Mouse (Mus musculus) hindbrain, embryonic 14.5 days (tissue): ENCODE measurements around the gene Sim2. TPM values are rescaled to one million over a fixed set of nuclear protein-coding genes. Genes with fewer than 3 reads are reported as not detected.
A peak's percentile ranks its signal among the peaks of the same experiment; 100 is the strongest.

Experiments used
- ATAC-seq: fragments of 200-750 bp; cut with Nextera tagmentation; 2 replicates; pipeline ENCODE4 v1.8.0; 2017; ENCODE audit warnings: moderate number of reproducible peaks, mild to moderate bottlenecking, moderate TSS enrichment, moderate library complexity; ENCODE audit not compliant: low FRiP score
- DNase-seq: peaks from one replicate; pipeline ENCODE4 v3.0.0-alpha.2; 2015; ENCODE audit warnings: low spot score
- H3K27ac ChIP-seq: fragments of 300-500 bp; sonication (generic); 2 replicates; pipeline ENCODE4 v1.5.1; 2014; ENCODE audit warnings: mild to moderate bottlenecking, moderate library complexity
- H3K27me3 ChIP-seq: fragments of 300-500 bp; sonication (generic); 2 replicates; pipeline ENCODE4 v1.6.1; 2014; ENCODE audit warnings: mild to moderate bottlenecking, low read length, mixed read lengths; ENCODE audit not compliant: control insufficient read depth, insufficient read depth
- H3K36me3 ChIP-seq: fragments of 300-500 bp; sonication (generic); replicated peaks from 2 replicates; pipeline ENCODE4 v1.6.1; 2014; ENCODE audit not compliant: control insufficient read depth, insufficient read depth
- H3K4me1 ChIP-seq: fragments of 300-500 bp; sonication (generic); replicated peaks from 2 replicates; pipeline ENCODE4 v1.6.1; 2014; ENCODE audit warnings: antibody characterized with exemption, low read length, mixed read lengths; ENCODE audit not compliant: control insufficient read depth, insufficient read depth
- H3K4me2 ChIP-seq: fragments of 300-500 bp; sonication (generic); replicated peaks from 2 replicates; pipeline ENCODE4 v1.6.1; 2014; ENCODE audit warnings: mild to moderate bottlenecking, moderate library complexity
- H3K4me3 ChIP-seq: fragments of 300-500 bp; sonication (generic); replicated peaks from 2 replicates; pipeline ENCODE4 v1.5.1; 2014; ENCODE audit warnings: mild to moderate bottlenecking, low read length
- H3K9ac ChIP-seq: fragments of 300-500 bp; sonication (generic); 2 replicates; pipeline ENCODE4 v1.6.1; 2014
- H3K9me3 ChIP-seq: fragments of 300-500 bp; sonication (generic); 2 replicates; pipeline ENCODE4 v1.6.1; 2016; ENCODE audit warnings: low read length; ENCODE audit not compliant: control insufficient read depth
- WGBS: fragments of 180-500 bp; shearing (Covaris S2); extraction: QIAGEN DNeasy Blood & Tissue Kit; methylation state at CpG from one replicate; pipeline ENCODE4 v1.1.7; 2014; 5-methylcytosine and 5-hydroxymethylcytosine counted together
- polyA plus RNA-seq: library from polyadenylated mRNA; unstranded; fragments of >200 nt; fragmentation: Nextera tagmentation; extraction: Ambion mirVana; gene quantifications from 2 replicates; pipeline ENCODE4 v1.2.1, GENCODE M21; 2014

Sim2 gene
- polyA plus RNA-seq, 1 experiment from 2014 or later = 0.04 TPM

DNA sequence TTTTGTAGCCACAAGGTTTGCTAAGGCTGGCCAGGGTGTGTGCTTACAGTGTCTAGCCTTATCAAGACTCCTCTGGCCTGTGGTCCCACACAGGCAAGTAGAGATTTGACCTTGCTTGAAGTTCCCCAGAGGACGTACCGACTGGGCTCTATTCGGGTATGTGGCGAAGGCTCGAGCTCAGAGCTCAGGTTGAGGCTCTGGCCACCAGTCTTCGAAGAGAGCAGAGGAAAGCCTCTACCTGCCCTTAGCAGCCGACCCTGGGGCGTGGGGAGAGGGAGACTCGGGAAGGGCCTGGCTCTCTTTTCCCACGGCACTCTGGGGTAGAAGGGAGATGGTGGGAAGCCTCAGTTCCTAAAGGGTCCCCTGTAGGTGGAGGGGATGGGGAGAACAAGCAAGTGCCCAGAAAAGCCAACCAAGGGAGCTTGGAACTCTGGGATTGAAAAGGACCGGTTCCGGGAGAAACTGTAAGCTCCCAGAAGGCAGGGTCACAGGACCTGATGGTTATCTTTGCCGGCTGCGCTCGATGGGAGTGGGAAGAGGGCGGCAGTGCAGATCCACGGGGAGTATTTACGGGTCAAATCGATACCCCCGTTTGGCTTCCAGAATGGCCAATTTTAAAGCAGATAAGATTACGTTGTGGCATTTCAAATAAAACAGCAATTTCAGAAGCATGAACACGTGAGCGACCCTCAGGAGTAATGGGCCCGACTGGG is 8.6 kb downstream of the Sim2 start:
- ATAC-seq = no peak
- no peak for DNase-seq
- H3K27me3 ChIP-seq = peaks cover 100% of the 10 kb centered on the region
- no peaks in the 10 kb centered on the region for H3K4me1 ChIP-seq
- no peak overlapping the region for H3K4me3 ChIP-seq
- no peak overlapping the region for H3K27ac ChIP-seq
- no peaks in the 10 kb centered on the region for H3K9me3 ChIP-seq
- H3K36me3 ChIP-seq = no peaks in the 10 kb centered on the region
- 1% methylated on average over 24 of the region's 24 CpGs for WGBS
- H3K9ac ChIP-seq = no peak overlapping the region
- H3K4me2 ChIP-seq = no peak overlapping the region

GRCm38 (mm10) chr16:94094251-94095108 is 9.7 kb downstream of the Sim2 start:
- ATAC-seq = no peak
- Histone ChIP-seq H3K9me3 (no peaks in the 10 kb centered on the region), H3K36me3 (no peaks in the 10 kb centered on the region), H3K4me1 (no peaks in the 10 kb centered on the region), H3K27ac (no peak overlapping the region), H3K9ac (no peak overlapping the region), H3K4me2 (no peak overlapping the region), H3K4me3 (no peak overlapping the region), H3K27me3 (peaks cover 100% of the 10 kb centered on the region)
- 1% methylated on average over 48 of the region's 48 CpGs for WGBS
- no peak for DNase-seq

- under 1% methylated on average over 26 of the region's 26 CpGs for WGBS
- Histone ChIP-seq H3K4me2 (no peak overlapping the region), H3K36me3 (no peaks in the 10 kb centered on the region), H3K9me3 (no peaks in the 10 kb centered on the region), H3K27ac (no peak overlapping the region), H3K9ac (no peak overlapping the region), H3K4me3 (no peak overlapping the region), H3K4me1 (no peaks in the 10 kb centered on the region), H3K27me3 (peaks cover 100% of the 10 kb centered on the region)
- peak; percentile 66 for DNase-seq
- ATAC-seq = no peak
Observed at GRCm38 (mm10) chr16:94095109-94095822, 10.5 kb downstream of the Sim2 start.

DNA sequence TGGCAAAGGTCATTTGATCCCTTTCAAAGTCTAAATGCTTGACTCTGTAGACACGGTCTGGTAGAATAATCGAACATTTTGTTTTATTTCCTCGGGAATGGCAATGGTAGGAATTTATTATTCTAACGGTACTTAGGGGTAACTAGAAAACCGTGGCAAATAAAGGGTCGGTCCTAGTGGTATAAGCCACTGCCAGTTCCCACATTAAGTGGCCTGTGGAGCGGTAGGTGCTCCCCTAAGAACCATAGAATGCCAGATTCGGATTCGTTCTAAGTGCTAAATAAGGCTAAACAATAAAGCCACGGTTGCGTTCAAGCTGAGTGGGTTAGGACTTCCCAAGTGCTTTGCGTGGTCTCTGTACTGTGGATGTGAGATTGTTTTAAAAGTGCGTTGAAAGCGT is 11.7 kb downstream of the Sim2 start:
- 2% methylated on average over 14 of the region's 14 CpGs for WGBS
- DNase-seq (no peak), ATAC-seq (no peak)
- H3K27ac ChIP-seq = no peak overlapping the region
- H3K4me1 ChIP-seq = no peaks in the 10 kb centered on the region
- H3K4me3 ChIP-seq = no peak overlapping the region
- H3K36me3 ChIP-seq = no peaks in the 10 kb centered on the region
- no peaks in the 10 kb centered on the region for H3K9me3 ChIP-seq
- peaks cover 96% of the 10 kb centered on the region for H3K27me3 ChIP-seq
- H3K9ac ChIP-seq = no peak overlapping the region
- no peak overlapping the region for H3K4me2 ChIP-seq

- Histone ChIP-seq H3K27me3 (peaks cover 88% of the 10 kb centered on the region), H3K4me1 (no peaks in the 10 kb centered on the region), H3K4me2 (no peak overlapping the region), H3K9me3 (no peaks in the 10 kb centered on the region), H3K27ac (no peak overlapping the region), H3K36me3 (no peaks in the 10 kb centered on the region), H3K9ac (no peak overlapping the region), H3K4me3 (no peak overlapping the region)
- DNase-seq (no peak), ATAC-seq (no peak)
- 3% methylated on average over 12 of the region's 12 CpGs for WGBS
Observed at GRCm38 (mm10) chr16:94097724-94098455, 13.2 kb downstream of the Sim2 start.

GRCm38 (mm10) chr16:94113160-94113559 is 28.4 kb downstream of the Sim2 start:
- H3K9ac ChIP-seq = no peak overlapping the region
- 90% methylated on average over 7 of the region's 7 CpGs for WGBS
- no peaks in the 10 kb centered on the region for H3K4me1 ChIP-seq
- H3K9me3 ChIP-seq = no peaks in the 10 kb centered on the region
- DNase-seq (no peak), ATAC-seq (no peak)
- no peak overlapping the region for H3K4me2 ChIP-seq
- no peak overlapping the region for H3K27ac ChIP-seq
- no peaks in the 10 kb centered on the region for H3K36me3 ChIP-seq
- H3K27me3 ChIP-seq = no peaks in the 10 kb centered on the region
- H3K4me3 ChIP-seq = no peak overlapping the region

DNA sequence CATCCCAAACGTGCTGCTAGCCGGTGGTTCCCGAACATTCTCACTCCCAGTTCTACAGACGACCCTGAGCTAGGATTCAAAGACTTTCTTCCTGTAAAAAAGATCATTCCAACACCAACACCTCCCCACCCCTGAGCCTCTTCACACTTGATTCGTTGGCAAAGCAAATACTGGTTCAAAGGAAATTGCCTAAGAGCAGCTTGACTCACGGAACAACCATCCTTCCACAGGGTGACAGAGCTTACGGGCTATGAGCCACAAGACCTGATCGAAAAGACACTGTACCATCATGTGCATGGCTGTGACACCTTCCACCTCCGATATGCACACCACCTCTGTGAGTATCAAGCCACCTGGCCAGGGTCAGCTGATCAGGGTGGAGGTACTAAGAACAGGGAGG is 30.0 kb downstream of the Sim2 start:
- no peak overlapping the region for H3K9ac ChIP-seq
- no peak overlapping the region for H3K4me2 ChIP-seq
- H3K27me3 ChIP-seq = no peaks in the 10 kb centered on the region
- no peaks in the 10 kb centered on the region for H3K4me1 ChIP-seq
- H3K9me3 ChIP-seq = no peaks in the 10 kb centered on the region
- no peak overlapping the region for H3K27ac ChIP-seq
- no peak overlapping the region for H3K4me3 ChIP-seq
- DNase-seq (no peak), ATAC-seq (no peak)
- H3K36me3 ChIP-seq = no peaks in the 10 kb centered on the region
- WGBS = 80% methylated on average over 9 of the region's 9 CpGs

DNA sequence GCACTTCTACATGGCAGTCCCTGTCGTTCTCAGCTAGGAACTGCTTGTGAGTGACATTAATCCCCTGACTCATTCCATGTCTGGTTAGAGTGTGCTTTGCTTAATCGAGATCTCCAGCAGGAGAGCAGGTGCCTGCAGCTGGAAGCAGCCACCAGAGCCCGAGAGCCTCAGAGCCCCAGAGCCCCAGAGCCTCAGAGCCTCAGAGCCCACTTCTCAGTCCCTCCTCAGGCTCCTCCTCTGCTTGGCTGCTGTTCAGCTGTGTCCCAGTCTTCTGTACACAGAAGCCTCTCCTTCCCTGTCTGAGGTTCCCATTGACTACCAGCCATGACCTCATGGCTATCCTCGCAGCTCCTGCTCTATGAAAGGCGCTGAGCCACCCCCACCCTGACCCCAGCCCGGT is 32.6 kb downstream of the Sim2 start:
- H3K9ac ChIP-seq = no peak overlapping the region
- H3K9me3 ChIP-seq = no peaks in the 10 kb centered on the region
- H3K4me2 ChIP-seq = no peak overlapping the region
- ATAC-seq (no peak), DNase-seq (no peak)
- 63% methylated on average over 6 of the region's 6 CpGs for WGBS
- no peaks in the 10 kb centered on the region for H3K4me1 ChIP-seq
- H3K36me3 ChIP-seq = no peaks in the 10 kb centered on the region
- H3K27ac ChIP-seq = no peak overlapping the region
- H3K4me3 ChIP-seq = no peak overlapping the region
- peaks cover 10% of the 10 kb centered on the region for H3K27me3 ChIP-seq

DNA sequence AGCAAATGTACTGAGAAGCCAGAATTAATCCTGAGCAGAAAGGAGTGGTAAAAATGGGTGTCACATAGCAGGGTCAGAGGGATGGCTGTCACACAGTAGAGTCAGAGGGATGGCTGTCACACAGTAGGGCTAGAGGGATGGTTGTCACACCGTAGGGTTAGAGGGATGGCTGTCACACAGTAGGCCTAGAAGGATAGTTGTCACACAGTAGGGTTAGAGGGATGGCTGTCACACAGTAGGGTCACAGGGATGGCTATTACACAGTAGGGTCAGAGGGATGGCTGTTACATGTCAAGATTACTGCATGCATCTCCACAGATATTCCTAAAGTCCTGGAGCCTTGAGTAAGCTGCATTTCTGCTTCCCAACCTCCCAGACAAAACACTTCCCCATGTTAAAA is 33.7 kb downstream of the Sim2 start:
- 100% methylated on average over 1 of the region's 1 CpGs for WGBS
- Histone ChIP-seq H3K9me3 (no peaks in the 10 kb centered on the region), H3K36me3 (no peaks in the 10 kb centered on the region), H3K4me2 (no peak overlapping the region), H3K4me3 (no peak overlapping the region), H3K27ac (no peak overlapping the region), H3K27me3 (peaks cover 18% of the 10 kb centered on the region), H3K9ac (no peak overlapping the region), H3K4me1 (no peaks in the 10 kb centered on the region)
- no peak for ATAC-seq
- no peak for DNase-seq
